Mouse (Mus musculus) left cerebral cortex, adult 2 months (tissue): ENCODE results near the gene Megf8. TPM values are rescaled to one million over a fixed set of nuclear protein-coding genes. Genes with fewer than 3 reads are reported as not detected.
A peak's percentile ranks its signal among the peaks of the same experiment; 100 is the strongest.
"Not testable (repeated sequence)": the region's sequence is repeated elsewhere in the genome, so short reads cannot be mapped to it uniquely, and the experiment has no call there.

Experiments used
- DNase-seq, 2 experiments: peaks; one replicate each; pipeline ENCODE4 v3.0.0; 2021 to 2022; ENCODE audit warnings: low spot score in 2 of 2, mixed read lengths in 1 of 2; ENCODE audit errors: extremely low spot score in 1 of 2
- H3K27ac ChIP-seq: fragments of 200-600 bp; 2 replicates; pipeline ENCODE4 v1.8.1; 2022
- H3K4me3 ChIP-seq: fragments of 200-600 bp; 2 replicates; pipeline ENCODE4 v1.8.1; 2022
- CTCF ChIP-seq: fragments of 200-600 bp; IDR thresholded peaks from 2 replicates; pipeline ENCODE4 v1.8.1; 2022; ENCODE audit warnings: antibody characterized with exemption, mild to moderate bottlenecking, moderate library complexity
- intact Hi-C: fragments of 180-260 bp; cut with DNase I; formaldehyde crosslinking; loops from one replicate; pipeline ENCODE4 v1.15.1; 2025
- total RNA-seq, 2 experiments: library from RNA; stranded (reverse); gene quantifications; 2 replicates each; pipeline ENCODE4 v1.2.3; 2021

The Megf8 gene
- total RNA-seq, 2 experiments from 2014 or later, result 110 to 115 TPM

DNA sequence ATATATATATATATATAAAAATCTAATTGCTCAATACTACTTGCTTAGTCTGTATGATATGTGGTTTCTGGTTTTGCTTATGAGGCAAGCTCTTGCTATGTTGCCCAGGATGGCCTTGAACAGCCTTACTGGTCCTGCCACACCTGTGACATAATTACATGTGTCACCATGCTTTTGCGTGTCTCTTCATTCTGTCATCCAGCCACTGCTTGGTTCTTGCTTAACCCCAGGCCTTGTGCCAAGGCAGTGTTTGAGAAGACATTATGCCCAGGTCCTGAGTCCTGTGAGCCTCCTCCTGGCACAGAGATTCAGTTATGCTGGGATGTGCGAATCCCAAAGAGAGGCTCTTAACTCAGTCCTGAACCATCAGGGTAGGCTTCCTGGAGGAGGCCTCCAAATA, 6.3 kb downstream of the Megf8 start:
- H3K27ac ChIP-seq, result no peak overlapping the region
- DNase-seq, result no peak
- no peak overlapping the region for H3K4me3 ChIP-seq
- intact Hi-C loops, result no loop called here
- no peak for TF ChIP-seq CTCF

DNA sequence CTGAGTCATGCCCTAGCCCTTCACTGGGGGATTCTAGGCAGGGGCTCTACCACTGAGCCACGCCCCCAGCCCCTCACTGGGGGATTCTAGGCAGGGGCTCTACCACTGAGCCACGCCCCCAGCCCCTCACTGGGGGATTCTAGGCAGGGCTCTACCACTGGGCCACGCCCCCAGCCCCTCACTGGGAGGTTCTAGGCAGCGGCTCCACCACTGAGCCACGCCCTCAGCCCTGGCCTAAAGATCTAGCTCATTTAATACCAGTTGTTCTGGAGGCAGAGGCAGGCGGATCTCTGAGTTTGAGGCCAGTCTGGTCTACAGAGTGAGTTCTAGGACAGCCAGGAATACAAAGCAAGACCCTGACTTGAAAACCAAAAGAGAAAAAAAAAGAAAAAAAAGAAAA, 8.5 kb downstream of the Megf8 start:
- intact Hi-C loops, DNase-seq, H3K4me3 ChIP-seq, H3K27ac ChIP-seq: not testable (repeated sequence)

DNA sequence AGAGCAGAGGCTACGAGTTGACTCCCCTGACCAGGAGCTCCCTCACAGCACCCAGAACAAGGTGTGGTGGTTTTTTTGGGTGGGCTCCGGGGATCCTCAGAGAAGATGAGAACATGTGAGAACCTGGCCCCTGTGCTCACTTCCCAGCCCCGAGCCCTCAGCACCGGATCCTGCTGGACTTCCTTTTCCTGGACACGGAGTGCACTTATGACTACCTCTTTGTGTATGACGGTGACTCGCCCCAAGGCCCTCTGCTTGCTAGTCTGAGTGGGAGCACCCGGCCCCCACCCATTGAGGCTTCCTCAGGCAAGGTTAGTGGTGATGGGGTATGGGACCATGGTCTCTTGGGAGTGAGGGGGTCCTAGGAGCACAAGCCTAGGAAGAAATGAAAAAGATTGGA, 9.3 kb downstream of the Megf8 start:
- no peak for TF ChIP-seq CTCF
- intact Hi-C loops, result no loop called here

DNA sequence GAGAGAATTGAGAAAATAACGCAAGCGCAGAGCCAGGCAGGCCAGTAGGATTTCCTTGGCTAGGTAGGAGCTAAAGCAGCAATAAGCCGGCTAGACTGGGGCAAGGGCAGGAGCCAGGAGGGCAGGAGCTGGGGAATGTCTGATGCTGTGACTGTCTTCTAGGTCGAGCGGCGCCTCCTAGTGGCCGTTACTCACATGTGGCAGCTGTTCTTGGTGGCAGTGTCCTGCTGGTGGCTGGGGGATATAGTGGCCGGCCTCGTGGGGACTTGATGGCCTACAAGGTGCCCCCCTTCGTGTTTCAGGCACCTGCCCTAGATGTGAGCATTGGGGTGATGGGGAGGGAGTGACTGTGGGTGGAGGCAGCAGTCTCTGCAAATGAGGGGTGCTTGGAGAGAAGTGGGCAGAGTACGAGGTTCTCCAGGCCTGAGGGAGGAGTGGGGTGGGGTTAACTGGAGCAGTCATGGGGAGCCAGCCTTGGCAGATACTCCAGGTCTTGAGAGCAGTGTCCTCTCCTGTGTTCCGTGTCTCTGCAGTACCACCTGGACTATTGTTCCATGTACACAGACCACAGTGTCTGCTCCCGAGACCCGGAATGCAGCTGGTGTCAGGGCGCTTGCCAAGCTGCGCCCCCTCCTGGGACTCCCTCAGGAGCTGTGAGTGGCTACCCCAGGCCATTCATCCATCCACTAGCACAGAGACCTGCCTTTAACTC, 16.8 kb downstream of the Megf8 start:
- peak; percentile 78 for TF ChIP-seq CTCF
- intact Hi-C loops, result no loop called here
- Histone ChIP-seq H3K27ac (no peak overlapping the region), H3K4me3 (no peak overlapping the region)
- peak; percentile 56 to 57 for DNase-seq

More for the DNA sequence above, 9.3 kb downstream of the Megf8 start:
- H3K27ac ChIP-seq, result no peak overlapping the region
- no peak for DNase-seq
- no peak overlapping the region for H3K4me3 ChIP-seq

DNA sequence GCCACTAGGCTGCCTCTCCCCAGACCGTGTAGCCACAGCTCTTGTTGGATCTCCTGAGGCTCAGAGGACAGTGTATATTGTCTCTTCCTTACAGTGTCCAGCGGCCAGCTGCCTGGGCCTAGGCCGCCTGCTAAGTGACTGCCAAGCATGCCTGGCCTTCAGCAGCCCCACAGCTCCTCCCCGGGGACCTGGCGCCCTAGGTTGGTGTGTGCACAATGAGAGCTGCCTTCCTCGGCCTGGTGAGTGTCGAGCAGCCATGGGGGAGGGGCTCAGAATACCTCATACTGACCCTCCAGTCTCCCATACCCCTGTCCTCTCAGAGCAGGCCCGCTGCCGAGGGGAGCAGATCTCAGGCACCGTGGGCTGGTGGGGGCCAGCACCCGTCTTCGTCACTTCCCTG, 17.5 kb downstream of the Megf8 start:
- no peak for TF ChIP-seq CTCF
- Histone ChIP-seq H3K4me3 (no peak overlapping the region), H3K27ac (no peak overlapping the region)
- no peak for DNase-seq
- intact Hi-C loops, result no loop called here

DNA sequence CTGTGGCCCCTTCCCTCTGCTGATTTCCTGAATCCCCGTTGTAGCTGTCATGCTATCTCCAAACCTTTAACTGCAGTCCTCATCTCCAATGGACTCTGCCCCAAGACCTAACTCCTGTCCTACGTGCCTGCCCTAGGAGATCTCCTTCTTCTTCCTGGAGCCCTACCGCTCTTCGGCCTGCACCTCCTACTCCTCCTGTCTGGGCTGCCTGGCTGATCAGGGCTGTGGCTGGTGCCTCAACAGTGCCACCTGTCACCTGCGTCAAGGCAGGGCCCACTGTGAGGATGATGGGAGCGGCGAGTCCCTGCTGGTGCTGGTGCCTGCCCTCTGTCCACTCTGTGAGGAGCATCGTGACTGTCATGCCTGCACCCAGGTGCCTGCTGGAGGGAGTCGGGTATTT, 22.4 kb downstream of the Megf8 start:
- intact Hi-C loops, result no loop called here

DNA sequence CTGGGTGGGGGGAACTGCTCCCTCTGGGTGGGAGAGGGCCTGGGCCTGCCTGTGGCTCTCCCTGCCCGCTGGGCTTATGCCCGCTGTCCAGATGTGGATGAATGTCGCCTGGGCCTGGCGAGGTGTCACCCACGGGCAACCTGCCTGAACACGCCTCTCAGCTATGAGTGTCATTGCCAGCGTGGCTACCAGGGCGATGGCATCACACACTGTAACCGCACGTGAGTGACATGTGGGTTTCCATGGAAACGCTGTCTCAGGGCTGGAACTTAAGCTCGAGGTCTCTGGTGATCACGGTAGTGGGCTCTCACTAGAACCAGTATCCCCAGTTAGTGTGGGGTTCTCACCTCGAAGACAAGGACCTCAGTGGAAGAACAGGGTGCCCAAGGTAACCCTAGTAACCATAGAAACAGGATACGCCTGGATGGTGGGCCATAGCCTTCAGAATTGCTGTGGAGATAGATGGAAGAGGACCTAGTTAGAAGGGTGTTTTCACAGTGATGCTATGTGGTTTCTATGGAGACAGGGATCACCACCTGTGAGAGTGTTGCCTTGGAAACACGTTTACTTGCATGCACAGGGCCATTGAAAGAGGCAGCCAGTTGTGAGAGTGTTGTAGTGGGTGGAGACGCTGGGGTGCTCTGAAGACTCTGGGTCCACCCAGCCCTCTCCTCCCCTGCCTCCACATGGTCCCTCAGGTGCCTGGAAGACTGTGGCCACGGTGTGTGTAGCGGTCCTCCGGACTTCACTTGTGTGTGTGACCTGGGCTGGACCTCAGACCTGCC, 24.2 kb downstream of the Megf8 start:
- TF ChIP-seq CTCF, result no peak
- H3K4me3 ChIP-seq, result no peak overlapping the region
- no peak for DNase-seq
- intact Hi-C loops, result no loop called here
- no peak overlapping the region for H3K27ac ChIP-seq

More for the DNA sequence above, 22.4 kb downstream of the Megf8 start:
- Histone ChIP-seq H3K27ac (no peak overlapping the region), H3K4me3 (no peak overlapping the region)
- TF ChIP-seq CTCF, result no peak
- no peak for DNase-seq

DNA sequence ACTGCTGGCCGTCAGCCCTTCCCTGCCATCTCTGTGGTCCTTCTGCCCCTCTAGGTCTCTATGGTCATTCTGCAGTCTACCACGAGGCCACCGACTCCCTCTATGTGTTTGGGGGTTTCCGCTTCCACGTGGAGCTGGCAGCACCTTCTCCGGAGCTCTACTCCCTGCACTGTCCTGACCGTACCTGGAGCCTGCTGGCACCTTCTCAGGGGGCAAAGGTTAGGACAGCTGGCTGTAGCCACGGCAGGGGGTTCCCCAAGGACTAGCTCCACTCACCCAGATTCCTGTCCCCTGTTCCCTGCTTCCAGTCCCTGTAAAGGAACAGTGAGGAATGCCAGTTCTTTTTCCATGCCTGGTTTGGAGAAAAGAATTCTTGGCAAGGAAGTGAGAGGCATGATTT, 31.9 kb downstream of the Megf8 start:
- Histone ChIP-seq H3K27ac (no peak overlapping the region), H3K4me3 (no peak overlapping the region)
- intact Hi-C loops, result no loop called here
- TF ChIP-seq CTCF, result no peak
- no peak for DNase-seq

DNA sequence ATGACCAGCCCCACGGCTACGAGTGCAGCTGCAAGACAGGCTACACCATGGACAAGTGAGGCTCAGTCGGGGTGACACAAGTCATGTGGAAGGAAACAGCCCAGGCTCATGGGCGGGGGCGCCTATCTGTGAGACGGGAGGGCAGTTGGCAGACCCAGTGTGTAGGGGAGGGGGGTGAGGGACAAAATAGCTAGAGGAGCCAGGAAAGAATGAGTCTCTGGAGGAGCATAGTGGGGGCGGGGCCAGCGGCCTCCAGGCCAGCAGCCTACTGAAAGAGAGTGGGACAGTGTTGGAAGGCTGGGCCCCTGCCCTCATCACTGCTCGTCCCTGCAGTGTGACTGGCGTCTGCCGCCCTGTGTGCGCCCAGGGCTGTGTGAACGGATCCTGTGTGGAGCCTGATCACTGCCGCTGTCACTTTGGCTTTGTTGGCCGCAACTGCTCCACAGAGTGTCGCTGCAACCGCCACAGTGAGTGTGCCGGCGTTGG, 41.8 kb downstream of the Megf8 start:
- DNase-seq, result no peak
- no peak overlapping the region for H3K27ac ChIP-seq
- intact Hi-C loops, result no loop called here
- no peak; the same call in 1 of the 2 replicates for TF ChIP-seq CTCF
- H3K4me3 ChIP-seq, result no peak overlapping the region

DNA sequence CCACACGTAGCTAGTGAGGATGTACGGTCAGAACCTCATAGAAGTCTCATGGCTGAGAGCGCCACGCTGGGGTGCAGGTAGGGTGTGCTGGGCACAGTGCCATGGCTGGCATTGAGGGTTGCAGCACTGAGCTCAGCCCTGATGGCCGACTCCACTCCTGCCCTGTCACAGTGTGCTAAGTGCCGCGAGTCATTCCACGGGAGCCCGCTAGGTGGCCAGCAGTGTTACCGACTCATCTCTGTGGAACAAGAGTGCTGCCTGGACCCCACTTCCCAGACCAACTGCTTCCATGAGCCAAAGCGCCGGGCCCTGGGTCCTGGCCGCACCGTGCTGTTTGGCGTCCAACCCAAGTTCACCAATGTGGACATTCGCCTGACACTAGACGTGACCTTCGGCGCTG, 46.2 kb downstream of the Megf8 start:
- DNase-seq, result no peak
- intact Hi-C loops, result no loop called here
- peak; percentile 39 for TF ChIP-seq CTCF

DNA sequence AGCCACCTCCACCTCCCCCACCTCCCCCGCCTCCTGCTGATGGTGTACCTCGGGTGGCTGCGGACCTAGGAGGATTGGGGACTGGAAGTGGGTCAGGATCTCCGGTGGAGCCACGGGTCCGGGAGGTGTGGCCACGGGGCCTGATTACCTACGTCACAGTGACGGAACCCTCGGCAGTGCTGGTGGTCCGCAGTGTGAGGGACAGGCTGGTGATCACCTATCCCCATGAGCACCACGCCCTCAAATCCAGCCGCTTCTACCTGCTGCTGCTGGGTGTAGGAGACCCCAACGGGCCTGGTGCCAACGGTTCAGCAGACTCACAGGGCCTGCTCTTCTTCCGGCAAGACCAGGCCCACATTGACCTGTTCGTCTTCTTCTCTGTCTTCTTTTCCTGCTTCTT, 46.7 kb downstream of the Megf8 start:
- no peak for TF ChIP-seq CTCF
- Histone ChIP-seq H3K4me3 (no peak overlapping the region), H3K27ac (no peak overlapping the region)
- intact Hi-C loops, result no loop called here
- no peak for DNase-seq

More for the DNA sequence above, 46.2 kb downstream of the Megf8 start:
- Histone ChIP-seq H3K4me3 (no peak overlapping the region), H3K27ac (no peak overlapping the region)

DNA sequence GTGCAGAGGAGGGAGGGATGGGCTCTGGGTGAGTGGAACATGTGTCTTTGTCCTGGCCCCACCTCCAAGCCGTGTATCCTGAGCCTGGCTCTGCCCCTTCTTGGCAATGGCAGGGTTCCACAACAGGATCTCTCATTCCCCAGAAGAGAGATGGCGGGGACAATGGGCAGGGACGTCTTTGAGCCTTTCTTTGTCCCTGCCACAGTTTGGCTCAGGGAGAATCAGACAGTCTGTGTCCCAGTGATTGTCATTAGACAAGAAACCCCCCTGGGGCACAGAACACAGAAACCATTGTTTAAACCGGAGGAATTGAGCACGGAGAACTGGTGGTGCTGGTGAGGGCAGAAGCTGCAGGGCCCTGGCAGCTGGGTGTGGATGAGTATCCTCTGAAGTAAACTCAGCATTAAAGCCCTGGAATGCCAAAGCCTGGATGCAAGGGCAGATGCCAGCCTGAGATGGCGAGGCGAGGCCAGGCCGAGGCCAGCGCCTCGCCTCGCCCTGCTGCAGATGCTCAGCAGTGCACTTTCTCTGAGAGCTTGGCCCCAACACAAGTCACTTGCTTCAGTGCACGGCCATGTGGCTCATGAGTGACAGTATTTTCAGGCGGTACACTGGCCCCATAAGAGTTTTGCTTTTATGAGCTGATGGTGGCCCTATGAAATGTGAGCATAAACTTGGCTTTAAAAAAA, 49.1 kb downstream of the Megf8 start:
- TF ChIP-seq CTCF, result no peak
- DNase-seq, result no peak
- no peak overlapping the region for H3K27ac ChIP-seq
- H3K4me3 ChIP-seq, result no peak overlapping the region
- intact Hi-C loops, result no loop called here
